Mouse (Mus musculus) WW6 (cell line): ENCODE measurements at regions not wholly inside any gene's neighbourhood (a gene's known extent, or its start where the extent isn't known, plus 50 kb on each side); places are given as distances from the start of the nearest gene placed in this dataset.
A peak's percentile ranks its signal among the peaks of the same experiment; 100 is the strongest.
"Not testable (repeated sequence)": the region's sequence is repeated elsewhere in the genome, so short reads cannot be mapped to it uniquely, and the experiment has no call there.

Experiments
- DNase-seq: peaks from one replicate; pipeline ENCODE4 v3.0.0-alpha.2; 2013; ENCODE audit warnings: low read depth, low spot score

- DNase-seq, result no peak
These were observed 61.0 kb downstream of the 4930474N05Rik start for GRCm38 (mm10) chr14:36155757-36156156.

GRCm38 (mm10) chr14:36156175-36156574 is 61.5 kb downstream of the 4930474N05Rik start:
- DNase-seq, result no peak

- DNase-seq, result no peak
These were observed 89.0 kb downstream of the 4930474N05Rik start for GRCm38 (mm10) chr14:36183701-36184100.

- DNase-seq, result no peak
These were observed 101.8 kb downstream of the 4930474N05Rik start for GRCm38 (mm10) chr14:36196517-36196916.

- no peak for DNase-seq
These were observed 103.7 kb downstream of the 4930474N05Rik start for GRCm38 (mm10) chr14:36198396-36198795.

- no peak for DNase-seq
These were observed 109.1 kb downstream of the 4930474N05Rik start for GRCm38 (mm10) chr14:36203855-36204254.

- DNase-seq, result peak; percentile 3
These were observed 118.1 kb downstream of the 4930474N05Rik start for GRCm38 (mm10) chr14:36212830-36213229.

- DNase-seq, result no peak
These were observed 151.1 kb downstream of the 4930474N05Rik start for GRCm38 (mm10) chr14:36245849-36246248.

GRCm38 (mm10) chr14:36262126-36262525 is 167.4 kb downstream of the 4930474N05Rik start:
- no peak for DNase-seq

- no peak for DNase-seq
These were observed 189.2 kb downstream of the 4930474N05Rik start for GRCm38 (mm10) chr14:36283825-36284414.

- no peak for DNase-seq
These were observed 194.1 kb downstream of the 4930474N05Rik start for GRCm38 (mm10) chr14:36288697-36289286.

GRCm38 (mm10) chr14:36310324-36310723 is 215.6 kb downstream of the 4930474N05Rik start:
- DNase-seq, result no peak

- not testable (repeated sequence) for DNase-seq
These were observed 220.0 kb downstream of the 4930474N05Rik start for GRCm38 (mm10) chr14:36314673-36315072.

GRCm38 (mm10) chr14:36316418-36317111 is 221.8 kb downstream of the 4930474N05Rik start:
- no peak for DNase-seq

- no peak for DNase-seq
These were observed 233.7 kb downstream of the 4930474N05Rik start for GRCm38 (mm10) chr14:36328258-36328891.

GRCm38 (mm10) chr14:36340832-36341231 is 246.1 kb downstream of the 4930474N05Rik start:
- DNase-seq, result no peak
